Mouse (Mus musculus) cerebellum, adult 8-10 months (tissue): ENCODE data around the gene Fbxw11.
A peak's percentile ranks its signal among the peaks of the same experiment; 100 is the strongest.
"Not testable (repeated sequence)": the region's sequence is repeated elsewhere in the genome, so short reads cannot be mapped to it uniquely, and the experiment has no call there.

Source experiments
- DNase-seq: peaks from one replicate; pipeline ENCODE4 v3.0.0; 2022

Fbxw11 gene

GRCm38 (mm10) chr11:32679091-32679490 is 36.6 kb downstream of the Fbxw11 start:
- not testable (repeated sequence) for DNase-seq

- peak; percentile 62 for DNase-seq
Measured at GRCm38 (mm10) chr11:32680014-32680413, 37.5 kb downstream of the Fbxw11 start.

GRCm38 (mm10) chr11:32681192-32681795 is 38.8 kb downstream of the Fbxw11 start:
- DNase-seq, result no peak

GRCm38 (mm10) chr11:32682335-32683102 is 40.0 kb downstream of the Fbxw11 start:
- DNase-seq, result no peak

GRCm38 (mm10) chr11:32684690-32685254 is 42.2 kb downstream of the Fbxw11 start:
- DNase-seq, result no peak

- DNase-seq, result no peak
Measured at GRCm38 (mm10) chr11:32688245-32688855, 45.8 kb downstream of the Fbxw11 start.

- no peak for DNase-seq
Measured at GRCm38 (mm10) chr11:32689510-32689909, 47.0 kb downstream of the Fbxw11 start.

GRCm38 (mm10) chr11:32692834-32693233 is 50.3 kb downstream of the Fbxw11 start:
- no peak for DNase-seq

GRCm38 (mm10) chr11:32693431-32694141 is 51.1 kb downstream of the Fbxw11 start:
- DNase-seq, result no peak

GRCm38 (mm10) chr11:32694322-32695003 is 51.9 kb downstream of the Fbxw11 start:
- not testable (repeated sequence) for DNase-seq

- no peak for DNase-seq
Measured at GRCm38 (mm10) chr11:32696446-32697090, 54.0 kb downstream of the Fbxw11 start.

GRCm38 (mm10) chr11:32697695-32698094 is 55.2 kb downstream of the Fbxw11 start:
- DNase-seq, result no peak

GRCm38 (mm10) chr11:32699913-32700493 is 57.5 kb downstream of the Fbxw11 start:
- DNase-seq, result no peak

GRCm38 (mm10) chr11:32701566-32701965 is 59.0 kb downstream of the Fbxw11 start:
- DNase-seq, result no peak

- DNase-seq, result no peak
Measured at GRCm38 (mm10) chr11:32704241-32704890, 61.8 kb downstream of the Fbxw11 start.

- DNase-seq, result no peak
Measured at GRCm38 (mm10) chr11:32706406-32706993, 64.0 kb downstream of the Fbxw11 start.

- DNase-seq, result no peak
Measured at GRCm38 (mm10) chr11:32707481-32707880, 65.0 kb downstream of the Fbxw11 start.

- DNase-seq, result no peak
Measured at GRCm38 (mm10) chr11:32708739-32709501, 66.4 kb downstream of the Fbxw11 start.

- DNase-seq, result peak; percentile 76
Measured at GRCm38 (mm10) chr11:32709563-32709962, 67.0 kb downstream of the Fbxw11 start.

- DNase-seq, result no peak
Measured at GRCm38 (mm10) chr11:32714230-32714629, 71.7 kb downstream of the Fbxw11 start.
